Mouse (Mus musculus): Measurements from ENCODE around the gene Slc2a1. TPM values are rescaled to one million over a fixed set of nuclear protein-coding genes. Genes with fewer than 3 reads are reported as not detected.
A peak's percentile ranks its signal among the peaks of the same experiment; 100 is the strongest.

Gene Slc2a1
- polyA plus RNA-seq, 1 experiment, result 121 TPM

DNA sequence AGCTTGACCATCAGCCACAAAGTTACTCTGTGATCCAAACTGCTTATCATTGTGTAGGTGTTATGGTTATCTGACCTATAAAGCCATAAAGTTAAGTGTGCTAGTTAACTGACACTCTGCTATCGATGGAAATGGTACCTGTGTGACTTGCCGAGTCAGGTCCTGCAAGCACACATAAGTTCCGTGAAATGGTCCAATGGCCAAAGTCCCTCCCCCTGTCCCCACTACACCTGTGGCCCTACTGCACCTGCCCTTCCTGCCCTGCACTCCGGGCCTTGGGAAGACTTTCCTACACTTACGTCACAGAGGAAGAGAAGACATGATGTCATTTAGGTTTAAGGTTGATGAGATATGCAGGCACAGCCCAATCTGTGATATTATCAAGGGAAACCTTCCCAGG is 38.8 kb downstream of the Slc2a1 start:
- TF ChIP-seq CTCF (IDR thresholded peaks at IDR 0.05; ENCODE audit: borderline replicate concordance, insufficient read depth, low read depth, low read length) (no peak), POLR2A (IDR thresholded peaks at IDR 0.05; ENCODE audit: borderline replicate concordance, insufficient read depth, low read length) (no peak)
- H3K4me3 ChIP-seq (replicated peaks; ENCODE audit: insufficient read depth, low read depth, low read length), result no peak overlapping the region
- no peak for DNase-seq

DNA sequence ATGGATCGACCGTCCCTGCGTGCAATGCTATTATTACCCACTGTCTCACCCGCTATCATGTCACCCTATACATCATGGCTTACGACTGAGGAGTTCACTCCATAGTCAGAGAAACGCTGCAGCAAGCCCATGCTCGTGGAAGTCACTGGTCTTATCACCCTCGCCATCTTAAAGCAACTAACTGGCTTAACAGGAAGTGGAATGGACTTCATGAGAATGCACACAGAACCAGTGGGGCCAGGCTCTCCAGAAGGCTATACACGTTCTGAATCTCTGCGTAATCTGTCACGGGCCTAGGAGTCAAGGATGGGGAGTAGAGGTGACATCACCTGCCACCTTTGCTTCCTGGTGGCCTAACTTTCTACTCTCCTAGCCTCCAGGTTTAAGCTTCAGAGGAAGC is 40.2 kb downstream of the Slc2a1 start:
- Histone ChIP-seq H3K4me1 (ENCODE audit: control insufficient read depth, insufficient read depth, low read length) (no peaks in the 10 kb centered on the region), H3K27ac (ENCODE audit: insufficient read depth, low read length) (no peak overlapping the region), H3K4me3 (replicated peaks; ENCODE audit: insufficient read depth, low read depth, low read length) (no peak overlapping the region), H3K27me3 (ENCODE audit: control insufficient read depth, insufficient read depth, low read length) (no peaks in the 10 kb centered on the region)
- no peak for DNase-seq
- no peak for TF ChIP-seq CTCF (IDR thresholded peaks at IDR 0.05; ENCODE audit: borderline replicate concordance, insufficient read depth, low read depth, low read length)
- TF ChIP-seq POLR2A (IDR thresholded peaks at IDR 0.05; ENCODE audit: borderline replicate concordance, insufficient read depth, low read length), result no peak
- WGBS, result 90% methylated on average over 11 of the region's 11 CpGs

More for the DNA sequence above, 38.8 kb downstream of the Slc2a1 start:
- H3K27ac ChIP-seq (ENCODE audit: insufficient read depth, low read length), result no peak overlapping the region
- no peaks in the 10 kb centered on the region for H3K27me3 ChIP-seq (ENCODE audit: control insufficient read depth, insufficient read depth, low read length)
- H3K4me1 ChIP-seq (ENCODE audit: control insufficient read depth, insufficient read depth, low read length), result no peaks in the 10 kb centered on the region
- 93% methylated on average over 5 of the region's 5 CpGs for WGBS

DNA sequence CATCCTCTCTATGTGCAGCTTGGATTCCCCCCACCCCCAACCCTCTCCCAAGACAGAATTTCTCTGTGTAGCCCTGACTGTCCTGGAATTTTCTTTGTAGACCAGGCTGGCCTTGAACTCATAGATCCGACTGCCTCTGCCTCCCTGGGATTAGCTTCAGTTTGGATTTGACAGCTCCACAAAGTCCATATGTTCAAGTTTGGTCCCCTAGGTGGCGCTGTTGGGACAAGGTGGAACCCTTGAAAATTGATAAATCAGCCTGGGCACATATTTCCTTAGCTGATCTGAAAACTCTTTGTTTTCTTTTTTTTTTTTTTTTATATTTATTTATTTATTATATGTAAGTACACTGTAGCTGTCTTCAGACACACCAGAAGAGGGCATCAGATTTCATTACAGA is 48.7 kb downstream of the Slc2a1 start:
- H3K4me3 ChIP-seq (replicated peaks; ENCODE audit: insufficient read depth, low read depth, low read length), result no peak overlapping the region
- no peaks in the 10 kb centered on the region for H3K27me3 ChIP-seq (ENCODE audit: control insufficient read depth, insufficient read depth, low read length)
- no peak overlapping the region for H3K27ac ChIP-seq (ENCODE audit: insufficient read depth, low read length)
- H3K4me1 ChIP-seq (ENCODE audit: control insufficient read depth, insufficient read depth, low read length), result no peaks in the 10 kb centered on the region
- TF ChIP-seq CTCF (IDR thresholded peaks at IDR 0.05; ENCODE audit: borderline replicate concordance, insufficient read depth, low read depth, low read length) (peak; percentile 34; the same call in 1 of the 2 replicates), POLR2A (IDR thresholded peaks at IDR 0.05; ENCODE audit: borderline replicate concordance, insufficient read depth, low read length) (no peak)
- peak in 1 of 2 experiments; percentile 46 for DNase-seq
- 26% methylated on average over 2 of the region's 2 CpGs for WGBS

DNA sequence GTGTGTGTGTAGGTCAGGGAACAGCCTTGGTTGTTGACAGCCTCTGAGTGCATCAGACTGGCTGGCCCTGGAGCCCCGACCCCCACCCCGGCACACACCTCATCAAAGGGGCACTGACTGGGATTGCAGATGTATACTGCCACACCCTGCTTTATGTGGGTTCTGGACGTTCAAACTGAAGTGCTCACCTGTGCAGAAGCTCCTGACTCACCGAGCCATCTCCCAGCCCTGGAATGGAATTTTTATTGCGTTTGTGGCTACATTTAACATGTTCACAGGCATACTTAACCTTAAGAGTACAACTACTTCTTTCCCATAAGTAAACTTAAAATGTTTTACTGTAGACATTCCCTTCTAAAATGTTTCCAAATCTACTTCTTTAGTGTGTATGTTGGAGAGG is 49.4 kb downstream of the Slc2a1 start:
- Histone ChIP-seq H3K4me3 (replicated peaks; ENCODE audit: insufficient read depth, low read depth, low read length) (no peak overlapping the region), H3K27me3 (ENCODE audit: control insufficient read depth, insufficient read depth, low read length) (no peaks in the 10 kb centered on the region), H3K4me1 (ENCODE audit: control insufficient read depth, insufficient read depth, low read length) (no peaks in the 10 kb centered on the region), H3K27ac (ENCODE audit: insufficient read depth, low read length) (no peak overlapping the region)
- no peak for DNase-seq
- 88% methylated on average over 5 of the region's 5 CpGs for WGBS
- TF ChIP-seq CTCF (IDR thresholded peaks at IDR 0.05; ENCODE audit: borderline replicate concordance, insufficient read depth, low read depth, low read length), result no peak
- no peak for TF ChIP-seq POLR2A (IDR thresholded peaks at IDR 0.05; ENCODE audit: borderline replicate concordance, insufficient read depth, low read length)

- 66% methylated on average over 3 of the region's 3 CpGs for WGBS
- no peak for TF ChIP-seq CTCF (IDR thresholded peaks at IDR 0.05; ENCODE audit: borderline replicate concordance, insufficient read depth, low read depth, low read length)
- no peak for TF ChIP-seq POLR2A (IDR thresholded peaks at IDR 0.05; ENCODE audit: borderline replicate concordance, insufficient read depth, low read length)
- no peak for DNase-seq
- Histone ChIP-seq H3K4me3 (replicated peaks; ENCODE audit: insufficient read depth, low read depth, low read length) (no peak overlapping the region), H3K4me1 (ENCODE audit: control insufficient read depth, insufficient read depth, low read length) (no peaks in the 10 kb centered on the region), H3K27ac (ENCODE audit: insufficient read depth, low read length) (no peak overlapping the region), H3K27me3 (ENCODE audit: control insufficient read depth, insufficient read depth, low read length) (no peaks in the 10 kb centered on the region)
Observed at GRCm38 (mm10) chr4:119161358-119161757, 52.8 kb downstream of the Slc2a1 start.

DNA sequence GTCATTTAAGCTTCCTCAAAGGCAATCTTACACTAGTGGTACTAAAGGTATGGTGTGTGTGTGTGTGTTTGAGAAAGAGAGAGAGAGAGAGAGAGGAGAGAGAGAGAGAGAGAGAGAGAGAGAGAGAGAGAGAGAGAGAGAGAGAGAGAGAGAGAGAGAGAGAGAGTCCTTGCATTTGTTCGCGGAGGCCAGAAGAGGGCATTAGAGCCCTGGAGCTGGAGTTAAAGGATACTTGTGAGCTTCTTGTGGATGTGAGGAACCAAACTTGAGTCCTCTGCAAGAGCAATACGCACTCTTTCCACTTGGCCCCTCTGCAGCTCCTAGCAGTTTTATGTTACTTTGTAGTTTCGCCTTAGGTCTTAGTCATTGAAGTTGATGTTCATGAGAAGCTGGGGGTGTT is 54.5 kb downstream of the Slc2a1 start:
- no peak for DNase-seq
- WGBS, result 77% methylated on average over 4 of the region's 4 CpGs

GRCm38 (mm10) chr4:119165916-119166315 is 57.4 kb downstream of the Slc2a1 start:
- no peak for DNase-seq
- Histone ChIP-seq H3K27me3 (ENCODE audit: control insufficient read depth, insufficient read depth, low read length) (no peaks in the 10 kb centered on the region), H3K27ac (ENCODE audit: insufficient read depth, low read length) (no peak overlapping the region), H3K4me3 (replicated peaks; ENCODE audit: insufficient read depth, low read depth, low read length) (no peak overlapping the region), H3K4me1 (ENCODE audit: control insufficient read depth, insufficient read depth, low read length) (no peaks in the 10 kb centered on the region)
- TF ChIP-seq POLR2A (IDR thresholded peaks at IDR 0.05; ENCODE audit: borderline replicate concordance, insufficient read depth, low read length), result no peak
- no peak for TF ChIP-seq CTCF (IDR thresholded peaks at IDR 0.05; ENCODE audit: borderline replicate concordance, insufficient read depth, low read depth, low read length)
- WGBS, result 90% methylated on average over 7 of the region's 7 CpGs

More for the DNA sequence above, 54.5 kb downstream of the Slc2a1 start:
- no peak for TF ChIP-seq POLR2A (IDR thresholded peaks at IDR 0.05; ENCODE audit: borderline replicate concordance, insufficient read depth, low read length)
- H3K27ac ChIP-seq (ENCODE audit: insufficient read depth, low read length), result no peak overlapping the region
- H3K27me3 ChIP-seq (ENCODE audit: control insufficient read depth, insufficient read depth, low read length), result no peaks in the 10 kb centered on the region
- H3K4me3 ChIP-seq (replicated peaks; ENCODE audit: insufficient read depth, low read depth, low read length), result no peak overlapping the region
- H3K4me1 ChIP-seq (ENCODE audit: control insufficient read depth, insufficient read depth, low read length), result no peaks in the 10 kb centered on the region

- 94% methylated on average over 4 of the region's 4 CpGs for WGBS
- TF ChIP-seq CTCF (IDR thresholded peaks at IDR 0.05; ENCODE audit: borderline replicate concordance, insufficient read depth, low read depth, low read length) (no peak), POLR2A (IDR thresholded peaks at IDR 0.05; ENCODE audit: borderline replicate concordance, insufficient read depth, low read length) (no peak)
- H3K27me3 ChIP-seq (ENCODE audit: control insufficient read depth, insufficient read depth, low read length), result no peaks in the 10 kb centered on the region
- H3K4me1 ChIP-seq (ENCODE audit: control insufficient read depth, insufficient read depth, low read length), result no peaks in the 10 kb centered on the region
- DNase-seq, result no peak
- H3K4me3 ChIP-seq (replicated peaks; ENCODE audit: insufficient read depth, low read depth, low read length), result no peak overlapping the region
- no peak overlapping the region for H3K27ac ChIP-seq (ENCODE audit: insufficient read depth, low read length)
Observed at GRCm38 (mm10) chr4:119167068-119167467, 58.6 kb downstream of the Slc2a1 start.
